Mouse (Mus musculus): ENCODE results near the gene Khnyn. TPM values are rescaled to one million over a fixed set of nuclear protein-coding genes. Genes with fewer than 3 reads are reported as not detected.

The Khnyn gene
- polyA plus RNA-seq (2014; fragmentation: Nextera tagmentation; extraction: Ambion mirVana): 10.4 and 11.2 TPM in 2 replicates

GRCm38 (mm10) chr14:55884713-55885113 lies at the start of gene Khnyn:
Gene Khnyn (plus strand): TSS chr14:55884947.
- WGBS: 0% methylated on average over 26 of the region's 30 CpGs
- peak within 1 kb of the TSS; percentile 63 for H3K4me3 ChIP-seq (ENCODE audit: low read depth, low read length)
- no peaks in the 10 kb centered on the region for H3K9me3 ChIP-seq (ENCODE audit: control insufficient read depth, low read length)
- peak within 1 kb of the TSS; percentile 80 for H3K9ac ChIP-seq (ENCODE audit: low read length)
- ATAC-seq (replicated peaks; ENCODE audit: low FRiP score, low TSS enrichment, low read depth) (peak; percentile 93), DNase-seq (ENCODE audit: low spot score) (peak; percentile 92)
- H3K4me2 ChIP-seq (ENCODE audit: low read length): peak within 1 kb of the TSS; percentile 76
- peak within 1 kb of the TSS; percentile 93 for H3K27ac ChIP-seq (ENCODE audit: low read depth)
- peaks cover 23% of the 10 kb centered on the region for H3K4me1 ChIP-seq (replicated peaks; ENCODE audit: control insufficient read depth, insufficient read depth, low read length)
- H3K27me3 ChIP-seq (replicated peaks; ENCODE audit: control insufficient read depth, insufficient read depth, low read length): no peaks in the 10 kb centered on the region
- H3K36me3 ChIP-seq (ENCODE audit: control insufficient read depth, insufficient read depth, low read length): peaks cover 32% of the 10 kb centered on the region

GRCm38 (mm10) chr14:55838312-55838711 lies 46.4 kb upstream of the Khnyn start:
- no peaks in the 10 kb centered on the region for H3K27me3 ChIP-seq (replicated peaks; ENCODE audit: control insufficient read depth, insufficient read depth, low read length)
- DNase-seq (ENCODE audit: low spot score) (no peak), ATAC-seq (replicated peaks; ENCODE audit: low FRiP score, low TSS enrichment, low read depth) (no peak)
- H3K36me3 ChIP-seq (ENCODE audit: control insufficient read depth, insufficient read depth, low read length): no peaks in the 10 kb centered on the region
- no peak overlapping the region for H3K4me2 ChIP-seq (ENCODE audit: low read length)
- no peak overlapping the region for H3K27ac ChIP-seq (ENCODE audit: low read depth)
- H3K9me3 ChIP-seq (ENCODE audit: control insufficient read depth, low read length): no peaks in the 10 kb centered on the region
- no peak overlapping the region for H3K4me3 ChIP-seq (ENCODE audit: low read depth, low read length)
- H3K9ac ChIP-seq (ENCODE audit: low read length): no peak overlapping the region
- H3K4me1 ChIP-seq (replicated peaks; ENCODE audit: control insufficient read depth, insufficient read depth, low read length): no peaks in the 10 kb centered on the region
- 90% methylated on average over 5 of the region's 5 CpGs for WGBS

GRCm38 (mm10) chr14:55838740-55839139 lies 46.0 kb upstream of the Khnyn start:
- H3K27me3 ChIP-seq (replicated peaks; ENCODE audit: control insufficient read depth, insufficient read depth, low read length): no peaks in the 10 kb centered on the region
- no peak overlapping the region for H3K4me2 ChIP-seq (ENCODE audit: low read length)
- ATAC-seq (replicated peaks; ENCODE audit: low FRiP score, low TSS enrichment, low read depth): no peak
- H3K27ac ChIP-seq (ENCODE audit: low read depth): no peak overlapping the region
- DNase-seq (ENCODE audit: low spot score): no peak
- no peaks in the 10 kb centered on the region for H3K4me1 ChIP-seq (replicated peaks; ENCODE audit: control insufficient read depth, insufficient read depth, low read length)
- 93% methylated on average over 4 of the region's 4 CpGs for WGBS
- H3K9me3 ChIP-seq (ENCODE audit: control insufficient read depth, low read length): no peaks in the 10 kb centered on the region
- no peak overlapping the region for H3K9ac ChIP-seq (ENCODE audit: low read length)
- no peak overlapping the region for H3K4me3 ChIP-seq (ENCODE audit: low read depth, low read length)
- no peaks in the 10 kb centered on the region for H3K36me3 ChIP-seq (ENCODE audit: control insufficient read depth, insufficient read depth, low read length)

GRCm38 (mm10) chr14:55840853-55841366 lies 43.8 kb upstream of the Khnyn start:
- Histone ChIP-seq H3K4me3 (ENCODE audit: low read depth, low read length) (no peak overlapping the region), H3K9me3 (ENCODE audit: control insufficient read depth, low read length) (no peaks in the 10 kb centered on the region), H3K27me3 (replicated peaks; ENCODE audit: control insufficient read depth, insufficient read depth, low read length) (no peaks in the 10 kb centered on the region), H3K9ac (ENCODE audit: low read length) (no peak overlapping the region), H3K27ac (ENCODE audit: low read depth) (no peak overlapping the region), H3K4me1 (replicated peaks; ENCODE audit: control insufficient read depth, insufficient read depth, low read length) (no peaks in the 10 kb centered on the region), H3K36me3 (ENCODE audit: control insufficient read depth, insufficient read depth, low read length) (no peaks in the 10 kb centered on the region), H3K4me2 (ENCODE audit: low read length) (no peak overlapping the region)
- no peak for DNase-seq (ENCODE audit: low spot score)
- WGBS: 60% methylated on average over 4 of the region's 4 CpGs
- no peak for ATAC-seq (replicated peaks; ENCODE audit: low FRiP score, low TSS enrichment, low read depth)

GRCm38 (mm10) chr14:55842794-55843193 lies 42.0 kb upstream of the Khnyn start:
- Histone ChIP-seq H3K9me3 (ENCODE audit: control insufficient read depth, low read length) (no peaks in the 10 kb centered on the region), H3K4me1 (replicated peaks; ENCODE audit: control insufficient read depth, insufficient read depth, low read length) (no peaks in the 10 kb centered on the region), H3K27me3 (replicated peaks; ENCODE audit: control insufficient read depth, insufficient read depth, low read length) (no peaks in the 10 kb centered on the region), H3K4me3 (ENCODE audit: low read depth, low read length) (no peak overlapping the region), H3K9ac (ENCODE audit: low read length) (no peak overlapping the region), H3K4me2 (ENCODE audit: low read length) (no peak overlapping the region), H3K27ac (ENCODE audit: low read depth) (no peak overlapping the region), H3K36me3 (ENCODE audit: control insufficient read depth, insufficient read depth, low read length) (no peaks in the 10 kb centered on the region)
- DNase-seq (ENCODE audit: low spot score) (no peak), ATAC-seq (replicated peaks; ENCODE audit: low FRiP score, low TSS enrichment, low read depth) (no peak)
- WGBS: 81% methylated on average over 4 of the region's 4 CpGs

- ATAC-seq (replicated peaks; ENCODE audit: low FRiP score, low TSS enrichment, low read depth): no peak
- no peaks in the 10 kb centered on the region for H3K9me3 ChIP-seq (ENCODE audit: control insufficient read depth, low read length)
Measured at GRCm38 (mm10) chr14:55845506-55846294, 39.0 kb upstream of the Khnyn start.

GRCm38 (mm10) chr14:55850885-55851284 lies 33.9 kb upstream of the Khnyn start:
- H3K9me3 ChIP-seq (ENCODE audit: control insufficient read depth, low read length): no peaks in the 10 kb centered on the region
- DNase-seq (ENCODE audit: low spot score): no peak
- 48% methylated on average over 6 of the region's 6 CpGs for WGBS
- no peak overlapping the region for H3K4me2 ChIP-seq (ENCODE audit: low read length)
- no peak for ATAC-seq (replicated peaks; ENCODE audit: low FRiP score, low TSS enrichment, low read depth)
- H3K4me1 ChIP-seq (replicated peaks; ENCODE audit: control insufficient read depth, insufficient read depth, low read length): peaks cover 20% of the 10 kb centered on the region
- H3K9ac ChIP-seq (ENCODE audit: low read length): no peak overlapping the region
- H3K27me3 ChIP-seq (replicated peaks; ENCODE audit: control insufficient read depth, insufficient read depth, low read length): no peaks in the 10 kb centered on the region
- H3K36me3 ChIP-seq (ENCODE audit: control insufficient read depth, insufficient read depth, low read length): no peaks in the 10 kb centered on the region
- H3K27ac ChIP-seq (ENCODE audit: low read depth): no peak overlapping the region
- no peak overlapping the region for H3K4me3 ChIP-seq (ENCODE audit: low read depth, low read length)

More at GRCm38 (mm10) chr14:55845506-55846294, 39.0 kb upstream of the Khnyn start:
- no peak overlapping the region for H3K27ac ChIP-seq (ENCODE audit: low read depth)
- no peak overlapping the region for H3K4me2 ChIP-seq (ENCODE audit: low read length)
- no peaks in the 10 kb centered on the region for H3K4me1 ChIP-seq (replicated peaks; ENCODE audit: control insufficient read depth, insufficient read depth, low read length)
- no peak overlapping the region for H3K4me3 ChIP-seq (ENCODE audit: low read depth, low read length)
- WGBS: 54% methylated on average over 9 of the region's 9 CpGs
- no peak overlapping the region for H3K9ac ChIP-seq (ENCODE audit: low read length)
- H3K27me3 ChIP-seq (replicated peaks; ENCODE audit: control insufficient read depth, insufficient read depth, low read length): no peaks in the 10 kb centered on the region
- no peak for DNase-seq (ENCODE audit: low spot score)
- no peaks in the 10 kb centered on the region for H3K36me3 ChIP-seq (ENCODE audit: control insufficient read depth, insufficient read depth, low read length)

- Histone ChIP-seq H3K9me3 (ENCODE audit: control insufficient read depth, low read length) (no peaks in the 10 kb centered on the region), H3K27me3 (replicated peaks; ENCODE audit: control insufficient read depth, insufficient read depth, low read length) (no peaks in the 10 kb centered on the region), H3K36me3 (ENCODE audit: control insufficient read depth, insufficient read depth, low read length) (no peaks in the 10 kb centered on the region), H3K4me2 (ENCODE audit: low read length) (peak overlapping the region; percentile 77), H3K4me1 (replicated peaks; ENCODE audit: control insufficient read depth, insufficient read depth, low read length) (peaks cover 37% of the 10 kb centered on the region), H3K4me3 (ENCODE audit: low read depth, low read length) (peak overlapping the region; percentile 84), H3K27ac (ENCODE audit: low read depth) (peak overlapping the region; percentile 95), H3K9ac (ENCODE audit: low read length) (peak overlapping the region; percentile 77)
- under 1% methylated on average over 11 of the region's 11 CpGs for WGBS
- peak; percentile 85 for DNase-seq (ENCODE audit: low spot score)
- peak; percentile 67 for ATAC-seq (replicated peaks; ENCODE audit: low FRiP score, low TSS enrichment, low read depth)
Measured at GRCm38 (mm10) chr14:55852646-55853551, 31.8 kb upstream of the Khnyn start.

All from intestine, embryonic 14.5 days (tissue).